Mouse (Mus musculus) intestine, embryonic 16.5 days (tissue): ENCODE data around the gene Cic. TPM values are rescaled to one million over a fixed set of nuclear protein-coding genes. Genes with fewer than 3 reads are reported as not detected.

ENCODE experiments used
- ATAC-seq: fragments of 200-750 bp; cut with Nextera tagmentation; 2 replicates; pipeline ENCODE4 v1.8.0; 2017; ENCODE audit warnings: moderate TSS enrichment, moderate library complexity
- H3K27ac ChIP-seq: fragments of 300-500 bp; sonication (generic); 2 replicates; pipeline ENCODE4 v1.5.1; 2014; ENCODE audit warnings: mild to moderate bottlenecking, low read length
- H3K27me3 ChIP-seq: fragments of 300-500 bp; sonication (generic); replicated peaks from 2 replicates; pipeline ENCODE4 v1.6.1; 2014; ENCODE audit warnings: low read length, control low read depth, mixed read lengths; ENCODE audit not compliant: control insufficient read depth, insufficient read depth
- H3K36me3 ChIP-seq: fragments of 300-500 bp; sonication (generic); 2 replicates; pipeline ENCODE4 v1.6.1; 2014; ENCODE audit warnings: low read length, control low read depth; ENCODE audit not compliant: control insufficient read depth, insufficient read depth
- H3K4me1 ChIP-seq: fragments of 300-500 bp; sonication (generic); 2 replicates; pipeline ENCODE4 v1.6.1; 2014; ENCODE audit warnings: low read length, control low read depth, mixed read lengths; ENCODE audit not compliant: control insufficient read depth, insufficient read depth
- H3K4me2 ChIP-seq: fragments of 300-500 bp; sonication (generic); 2 replicates; pipeline ENCODE4 v1.6.1; 2014; ENCODE audit warnings: low read depth, low read length, control low read depth
- H3K4me3 ChIP-seq: fragments of 300-500 bp; sonication (generic); 2 replicates; pipeline ENCODE4 v1.5.1; 2014; ENCODE audit warnings: mild to moderate bottlenecking, low read length
- H3K9ac ChIP-seq: fragments of 300-500 bp; sonication (generic); 2 replicates; pipeline ENCODE4 v1.6.1; 2014; ENCODE audit warnings: low read depth, low read length
- H3K9me3 ChIP-seq: fragments of 300-500 bp; sonication (generic); 2 replicates; pipeline ENCODE4 v1.6.1; 2016; ENCODE audit warnings: low read length, control low read depth; ENCODE audit not compliant: control insufficient read depth
- WGBS: fragments of 180-500 bp; shearing (Covaris S2); extraction: QIAGEN DNeasy Blood & Tissue Kit; methylation state at CpG from one replicate; pipeline ENCODE4 v1.1.7; 2014; 5-methylcytosine and 5-hydroxymethylcytosine counted together
- polyA plus RNA-seq: library from polyadenylated mRNA; unstranded; fragments of >200 nt; fragmentation: Nextera tagmentation; extraction: Ambion mirVana; gene quantifications from 2 replicates; pipeline ENCODE4 v1.2.1, GENCODE M21; 2015

The Cic gene
- polyA plus RNA-seq, 1 experiment from 2014 or later: 19.9 TPM

GRCm38 (mm10) chr7:25230690-25231285 lies 36.7 kb upstream of the Cic start:
- ATAC-seq: no peak
- H3K4me1 ChIP-seq: peaks cover 11% of the 10 kb centered on the region
- H3K9me3 ChIP-seq: no peaks in the 10 kb centered on the region
- peaks cover 44% of the 10 kb centered on the region for H3K36me3 ChIP-seq
- H3K4me3 ChIP-seq: no peak overlapping the region
- no peak overlapping the region for H3K27ac ChIP-seq
- WGBS: 89% methylated on average over 9 of the region's 9 CpGs
- H3K9ac ChIP-seq: no peak overlapping the region
- no peak overlapping the region for H3K4me2 ChIP-seq
- no peaks in the 10 kb centered on the region for H3K27me3 ChIP-seq

- WGBS: 49% methylated on average over 5 of the region's 5 CpGs
- H3K9me3 ChIP-seq: no peaks in the 10 kb centered on the region
- no peak overlapping the region for H3K27ac ChIP-seq
- ATAC-seq: no peak
- no peak overlapping the region for H3K4me3 ChIP-seq
- H3K36me3 ChIP-seq: peaks cover 34% of the 10 kb centered on the region
- no peaks in the 10 kb centered on the region for H3K27me3 ChIP-seq
- no peak overlapping the region for H3K9ac ChIP-seq
- H3K4me1 ChIP-seq: peaks cover 21% of the 10 kb centered on the region
- H3K4me2 ChIP-seq: no peak overlapping the region
Observed at GRCm38 (mm10) chr7:25232101-25232648, 35.3 kb upstream of the Cic start.

GRCm38 (mm10) chr7:25233061-25233460 lies 34.4 kb upstream of the Cic start:
- H3K36me3 ChIP-seq: peaks cover 34% of the 10 kb centered on the region

GRCm38 (mm10) chr7:25235526-25235925 lies 32.0 kb upstream of the Cic start:
- WGBS: 90% methylated on average over 5 of the region's 5 CpGs
- Histone ChIP-seq H3K9me3 (no peaks in the 10 kb centered on the region), H3K9ac (no peak overlapping the region), H3K4me1 (peaks cover 23% of the 10 kb centered on the region), H3K4me2 (no peak overlapping the region), H3K27me3 (no peaks in the 10 kb centered on the region), H3K4me3 (no peak overlapping the region), H3K36me3 (peaks cover 19% of the 10 kb centered on the region), H3K27ac (no peak overlapping the region)
- no peak for ATAC-seq

More at GRCm38 (mm10) chr7:25233061-25233460, 34.4 kb upstream of the Cic start:
- no peaks in the 10 kb centered on the region for H3K9me3 ChIP-seq
- peaks cover 21% of the 10 kb centered on the region for H3K4me1 ChIP-seq
- no peak overlapping the region for H3K4me3 ChIP-seq
- no peak for ATAC-seq
- H3K4me2 ChIP-seq: no peak overlapping the region
- 80% methylated on average over 2 of the region's 2 CpGs for WGBS
- no peak overlapping the region for H3K9ac ChIP-seq
- H3K27me3 ChIP-seq: no peaks in the 10 kb centered on the region
- no peak overlapping the region; the same call in 1 of the 2 replicates for H3K27ac ChIP-seq

- Histone ChIP-seq H3K4me3 (peak within 1 kb of the TSS; percentile 89), H3K27me3 (no peaks in the 10 kb centered on the region), H3K36me3 (peaks cover 6% of the 10 kb centered on the region), H3K27ac (peak within 1 kb of the TSS; percentile 90), H3K9ac (peak within 1 kb of the TSS; percentile 98), H3K9me3 (no peaks in the 10 kb centered on the region), H3K4me2 (peak within 1 kb of the TSS; percentile 78), H3K4me1 (peaks cover 30% of the 10 kb centered on the region)
- under 1% methylated on average over 58 of the region's 76 CpGs for WGBS
- peak; percentile 84 for ATAC-seq
Observed at GRCm38 (mm10) chr7:25237249-25238014, 30.1 kb upstream of the Cic start, which contains the start of gene Gsk3a. TSS of gene Gsk3a (minus strand) at chr7:25237851.

GRCm38 (mm10) chr7:25238015-25238706 lies 29.3 kb upstream of the Cic start:
- H3K4me3 ChIP-seq: peak overlapping the region; percentile 89
- ATAC-seq: peak; percentile 93
- H3K27me3 ChIP-seq: no peaks in the 10 kb centered on the region
- H3K27ac ChIP-seq: peak overlapping the region; percentile 90
- H3K9ac ChIP-seq: peak overlapping the region; percentile 98; the same call in 1 of the 2 replicates
- peaks cover 8% of the 10 kb centered on the region for H3K36me3 ChIP-seq
- H3K4me2 ChIP-seq: peak overlapping the region; percentile 78
- WGBS: under 1% methylated on average over 23 of the region's 23 CpGs
- peaks cover 24% of the 10 kb centered on the region for H3K4me1 ChIP-seq
- H3K9me3 ChIP-seq: no peaks in the 10 kb centered on the region

- Histone ChIP-seq H3K27me3 (no peaks in the 10 kb centered on the region), H3K4me2 (peak overlapping the region; percentile 78), H3K27ac (peak overlapping the region; percentile 90), H3K36me3 (0 out of 2 replicates have a peak, but pooled peaks cover 7% of the 10 kb centered on the region), H3K9me3 (no peaks in the 10 kb centered on the region), H3K9ac (peak overlapping the region; percentile 68), H3K4me1 (peaks cover 24% of the 10 kb centered on the region), H3K4me3 (peak overlapping the region; percentile 89)
- peak; percentile 51 for ATAC-seq
- 2% methylated on average over 30 of the region's 30 CpGs for WGBS
Observed at GRCm38 (mm10) chr7:25238829-25239623, 28.5 kb upstream of the Cic start.

- no peak for ATAC-seq
- peaks cover 12% of the 10 kb centered on the region; the same call in 1 of the 2 replicates for H3K36me3 ChIP-seq
- WGBS: 66% methylated on average over 7 of the region's 7 CpGs
- no peak overlapping the region for H3K27ac ChIP-seq
- H3K9ac ChIP-seq: no peak overlapping the region
- no peaks in the 10 kb centered on the region for H3K9me3 ChIP-seq
- H3K4me2 ChIP-seq: no peak overlapping the region
- peaks cover 23% of the 10 kb centered on the region for H3K4me1 ChIP-seq
- no peak overlapping the region for H3K4me3 ChIP-seq
- H3K27me3 ChIP-seq: no peaks in the 10 kb centered on the region
Observed at GRCm38 (mm10) chr7:25240631-25241030, 26.9 kb upstream of the Cic start.
